Mouse (Mus musculus) MN1 (cell line): ENCODE data around the gene Errfi1.

Experiments
- DNase-seq: peaks from one replicate; pipeline ENCODE4 v3.0.0-alpha.2; 2016; ENCODE audit warnings: low spot score

Errfi1 gene

DNA sequence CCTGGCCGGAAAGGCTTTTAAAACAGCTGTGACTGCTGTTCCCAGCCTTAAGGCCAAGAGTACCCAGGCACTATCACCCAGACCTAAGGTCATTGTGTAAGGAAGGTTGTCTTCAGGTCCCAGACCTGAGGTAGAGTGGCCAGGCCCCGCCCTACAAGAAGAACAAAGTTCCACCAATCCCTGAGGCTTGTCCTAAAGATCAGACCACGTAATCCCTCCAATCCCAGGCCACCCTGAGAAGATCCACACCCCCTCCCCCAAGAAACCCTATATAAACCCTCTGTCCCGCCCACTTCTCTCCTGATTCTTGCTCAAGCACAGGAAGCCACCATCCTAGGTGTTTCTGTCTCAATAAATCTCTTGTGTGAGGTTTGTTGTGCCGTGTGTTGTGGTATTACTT is 26.6 kb downstream of the Errfi1 start:
- no peak for DNase-seq

DNA sequence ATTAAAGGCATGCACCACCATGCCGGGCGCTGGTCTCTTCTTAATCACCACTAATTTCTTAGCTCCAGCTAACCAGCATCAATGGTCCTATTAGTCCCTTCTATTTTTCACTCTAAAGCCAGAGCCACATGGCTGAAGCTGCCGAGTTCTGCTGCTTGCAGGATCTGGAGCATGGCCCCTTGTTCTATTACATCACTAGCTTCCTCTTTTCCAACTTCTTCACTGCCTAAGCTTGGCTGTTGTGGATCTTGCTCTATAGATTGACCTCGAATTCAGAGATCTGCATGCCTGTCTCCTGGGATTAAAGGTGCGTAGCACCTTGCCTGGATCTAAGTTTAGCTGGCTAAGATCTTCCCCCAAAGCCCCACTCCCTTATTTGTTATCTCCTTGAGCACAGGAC is 28.9 kb downstream of the Errfi1 start:
- DNase-seq = no peak

DNA sequence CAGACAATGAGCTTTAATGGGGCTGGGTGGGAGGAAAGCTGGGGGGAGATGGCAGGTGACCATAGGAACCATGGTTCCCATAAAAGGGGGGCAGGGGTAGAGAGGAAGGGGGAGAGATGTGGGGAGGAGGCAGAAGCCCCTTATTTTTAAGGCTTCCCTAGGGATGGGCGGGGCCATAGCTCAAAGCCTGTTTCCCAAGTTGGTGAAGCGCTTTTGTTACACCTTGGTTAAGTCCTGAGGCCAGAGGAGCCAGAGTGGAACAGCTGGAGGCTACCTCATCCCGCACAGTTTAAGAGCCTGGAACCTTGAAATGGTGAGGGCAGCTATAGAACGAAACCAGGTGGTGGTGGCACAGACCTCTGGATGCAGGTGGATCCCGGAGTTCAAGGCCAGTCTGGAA is 34.2 kb downstream of the Errfi1 start:
- DNase-seq = no peak

DNA sequence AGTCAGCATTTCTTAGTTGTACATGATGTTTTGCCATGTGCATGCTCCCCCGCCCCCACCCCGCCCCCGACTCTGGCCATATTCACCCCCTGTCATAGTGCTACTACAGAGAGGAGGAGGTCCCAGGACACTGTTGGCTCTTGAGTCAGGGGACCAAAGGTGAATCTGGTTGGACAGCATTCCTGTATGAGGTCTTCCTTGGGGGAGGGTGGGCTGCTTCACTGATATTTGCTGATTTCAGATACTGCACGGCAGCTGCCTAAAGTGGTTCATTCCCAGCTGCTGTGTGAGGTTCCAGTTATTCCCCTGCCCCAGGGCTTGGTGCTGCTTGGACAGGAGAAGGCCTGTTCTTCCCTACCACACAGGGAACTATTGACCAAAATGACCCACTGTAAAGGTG is 34.8 kb downstream of the Errfi1 start:
- DNase-seq = no peak

DNA sequence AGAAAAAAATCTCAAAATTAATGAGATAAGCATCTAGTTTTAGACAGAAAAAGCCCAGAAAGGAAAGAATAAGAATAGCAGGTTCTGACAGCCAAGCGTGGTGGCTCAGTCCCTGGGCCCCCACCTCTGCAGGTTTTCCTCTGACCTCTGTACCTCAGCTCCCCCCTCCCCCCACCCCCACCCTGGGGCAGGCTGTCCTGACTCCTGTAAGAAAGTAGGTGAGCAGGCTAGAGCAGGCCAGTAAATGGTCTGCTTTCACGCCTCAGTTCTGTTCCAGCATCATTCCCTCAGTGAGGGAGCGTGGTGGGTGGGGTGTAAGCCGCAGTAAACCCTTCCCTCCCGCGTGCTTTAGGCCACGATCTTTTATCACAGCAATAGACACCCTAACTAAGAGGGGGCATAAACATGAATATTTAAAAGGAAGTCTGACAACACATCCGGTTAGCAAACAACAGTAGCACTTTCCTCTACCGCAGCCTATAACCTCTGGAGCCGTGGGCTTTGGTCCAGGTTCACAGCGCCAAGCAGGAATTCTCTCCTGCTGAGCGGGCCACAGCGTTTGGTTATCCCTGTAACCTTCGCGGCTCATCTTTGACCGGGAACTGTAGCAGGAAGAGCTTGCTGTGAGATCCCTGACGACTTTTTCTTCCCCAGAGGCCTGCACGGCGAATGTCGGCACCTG is 35.7 kb downstream of the Errfi1 start:
- no peak for DNase-seq

DNA sequence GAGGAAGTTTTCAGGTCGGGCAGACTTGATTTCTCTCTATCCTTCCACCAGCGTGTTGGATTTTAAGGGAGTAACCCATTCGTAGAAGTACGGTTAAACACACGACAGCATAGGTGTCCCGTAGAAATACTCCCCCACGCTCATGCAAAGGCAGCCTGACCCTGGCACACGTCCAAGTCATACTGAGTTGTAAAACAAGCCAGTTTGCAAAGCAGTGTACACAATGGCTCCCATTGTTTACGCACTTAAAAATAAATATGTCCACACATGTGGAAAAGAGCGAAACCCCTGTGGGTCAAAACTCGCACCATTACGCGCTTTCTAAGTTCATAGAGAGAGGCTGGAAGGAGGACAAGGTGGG is 36.2 kb downstream of the Errfi1 start:
- no peak for DNase-seq

DNA sequence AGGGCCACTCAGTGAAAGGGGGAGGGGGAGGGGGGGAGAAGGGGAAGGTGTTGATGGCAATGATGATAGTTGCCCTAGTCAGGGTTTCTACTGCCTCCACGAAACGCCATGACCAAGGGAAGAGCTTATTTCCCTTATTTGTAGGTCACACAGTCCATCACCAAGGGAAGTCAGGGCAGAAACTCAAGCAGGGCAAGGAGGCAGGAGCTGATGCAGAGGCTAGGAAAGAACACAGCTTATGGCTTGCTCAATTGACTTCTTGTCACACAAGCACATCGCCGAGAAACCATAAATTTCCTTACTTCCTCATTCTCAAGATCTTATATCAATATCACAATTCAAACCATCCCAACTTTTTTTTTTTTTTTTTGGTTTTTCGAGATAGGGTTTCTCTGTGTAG is 37.6 kb downstream of the Errfi1 start:
- DNase-seq = no peak

DNA sequence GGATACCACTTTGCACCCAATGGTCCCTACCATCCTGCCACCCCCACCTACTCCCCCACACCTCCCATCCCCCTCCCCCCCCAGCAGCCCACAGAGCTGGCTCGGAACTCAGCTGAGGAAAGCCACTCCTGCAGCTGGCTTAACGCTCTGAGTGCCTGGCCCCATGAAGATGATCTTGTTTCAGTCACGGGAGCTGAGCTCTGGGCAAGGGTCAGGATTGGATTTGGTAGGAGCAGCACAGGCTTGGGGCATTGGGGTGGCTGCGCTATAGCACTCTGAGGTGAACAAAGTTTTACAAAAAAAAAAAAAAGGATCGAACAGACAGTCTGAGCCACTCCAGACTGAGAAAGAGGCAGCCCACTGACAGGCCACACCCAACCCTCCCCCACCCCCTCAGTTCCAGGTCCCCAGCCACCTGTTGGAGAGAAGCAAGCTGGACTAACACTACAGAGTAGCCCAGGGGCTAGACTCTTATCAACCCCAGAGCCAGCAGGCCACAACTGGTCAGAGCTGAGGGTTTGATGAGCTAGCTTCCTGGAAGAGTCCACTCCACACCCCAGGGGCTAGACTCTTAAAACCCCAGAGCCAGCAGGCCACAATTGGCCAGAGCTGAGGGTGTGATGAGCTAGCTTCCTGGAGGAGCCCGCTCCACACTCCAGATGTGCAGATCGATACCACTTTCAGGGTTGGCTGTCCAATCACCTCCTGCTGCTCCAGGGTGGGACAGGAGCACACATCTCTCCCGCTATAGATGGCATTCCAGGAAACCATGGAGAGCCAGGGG is 41.2 kb downstream of the Errfi1 start:
- DNase-seq = no peak

DNA sequence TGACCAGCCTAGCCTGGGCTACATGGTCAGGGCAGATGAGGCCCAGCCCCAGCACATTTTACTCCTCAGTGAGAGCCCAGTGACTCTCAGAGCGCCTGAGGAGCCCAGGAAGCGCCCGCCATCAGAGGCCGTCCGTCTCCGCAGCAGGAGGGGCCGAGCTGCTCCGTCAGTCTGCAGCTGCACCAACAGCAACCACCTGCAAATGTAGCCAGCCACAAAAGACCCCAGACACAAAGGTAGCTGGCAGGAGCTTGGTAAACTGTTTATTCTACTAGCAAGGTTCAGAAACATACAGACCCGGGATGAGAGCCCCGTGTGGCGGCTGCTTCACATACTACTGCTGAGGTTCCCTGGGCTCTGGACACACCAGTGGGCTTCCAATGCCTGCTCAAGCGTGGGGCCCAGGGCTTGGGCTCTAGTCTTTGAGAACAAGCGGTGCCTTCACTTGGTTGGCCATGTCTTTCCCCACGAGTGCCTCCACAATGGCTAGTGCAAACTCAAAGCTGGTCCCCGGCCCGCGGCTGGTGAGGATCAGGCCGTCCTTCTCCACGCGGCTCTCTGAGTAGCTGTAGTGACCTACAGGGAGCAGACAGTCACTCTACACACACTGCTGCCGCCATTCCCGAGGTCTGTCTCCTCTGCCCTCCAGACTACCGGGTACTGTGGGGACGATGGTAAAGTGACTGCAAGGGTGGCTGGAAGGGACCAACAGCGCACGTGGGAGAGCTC is 43.3 kb downstream of the Errfi1 start:
- no peak for DNase-seq

DNA sequence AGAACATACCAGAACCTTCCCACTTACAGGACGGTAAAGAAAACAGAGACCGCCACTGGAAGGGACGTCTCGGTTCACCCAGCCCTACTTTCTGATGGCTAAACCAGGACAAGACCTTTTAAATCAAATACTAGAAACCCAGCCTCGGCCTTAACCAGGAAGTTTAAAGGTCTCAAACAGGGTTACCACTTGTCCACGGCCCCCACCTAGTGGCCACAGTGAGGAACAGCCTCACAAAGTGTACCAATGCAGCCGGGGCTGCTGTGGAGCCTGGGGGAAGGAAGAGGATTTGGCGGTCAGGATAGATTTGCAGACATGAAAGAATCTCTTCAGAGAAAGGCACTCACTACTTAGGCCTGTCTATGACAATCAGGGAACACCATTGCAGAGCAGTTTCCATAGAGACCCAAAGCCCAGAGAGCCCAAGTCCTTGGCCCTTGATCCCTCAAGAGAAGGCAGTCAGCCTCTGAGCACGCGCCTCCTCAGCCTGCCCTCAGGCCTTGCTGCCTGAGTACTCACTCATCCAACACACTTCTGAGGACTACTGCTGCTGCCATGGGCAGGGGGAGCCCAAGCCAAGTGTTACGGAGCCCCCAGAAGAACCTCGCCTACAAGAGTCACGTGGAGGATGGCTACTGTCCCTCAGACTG is 45.1 kb downstream of the Errfi1 start:
- peak; percentile 80 for DNase-seq

DNA sequence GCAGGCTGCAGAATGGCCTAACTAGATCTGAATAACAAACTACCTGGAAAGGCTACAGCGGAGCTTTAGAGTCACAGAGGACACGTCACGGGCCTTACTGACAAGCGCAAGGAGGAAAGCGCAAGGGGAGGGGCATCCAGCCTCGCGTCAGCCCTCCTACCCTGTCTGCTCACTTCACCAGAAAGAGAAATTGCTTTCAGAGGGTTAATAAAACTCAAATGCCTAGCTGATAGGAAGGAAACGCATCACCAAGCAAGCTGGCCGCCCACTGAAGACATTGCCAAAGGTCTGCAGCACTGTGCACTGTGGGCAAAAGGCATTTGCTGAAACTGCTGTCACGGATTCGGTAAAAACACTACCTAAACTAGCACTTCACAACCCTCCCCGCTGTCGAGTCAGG is 46.8 kb downstream of the Errfi1 start:
- no peak for DNase-seq

DNA sequence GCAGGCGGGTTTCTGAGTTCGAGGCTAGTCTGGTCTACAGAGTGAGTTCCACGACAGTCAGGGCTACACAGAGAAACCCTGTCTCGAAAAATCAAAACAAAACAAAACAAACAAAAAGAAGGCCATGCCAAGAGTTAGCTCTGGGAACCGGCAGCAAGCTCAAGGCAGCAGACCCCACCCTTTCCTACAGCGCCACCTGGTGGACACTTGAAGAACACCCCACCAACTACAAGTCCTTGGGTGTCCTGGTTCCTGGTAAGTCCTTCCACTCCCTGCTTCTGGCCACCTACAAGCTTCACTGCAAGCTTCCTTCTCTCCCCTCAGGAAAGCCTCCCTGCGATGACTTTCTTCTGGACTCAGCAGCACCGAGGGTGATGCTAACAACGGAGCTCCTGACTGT is 47.9 kb downstream of the Errfi1 start:
- peak; percentile 78 for DNase-seq

DNA sequence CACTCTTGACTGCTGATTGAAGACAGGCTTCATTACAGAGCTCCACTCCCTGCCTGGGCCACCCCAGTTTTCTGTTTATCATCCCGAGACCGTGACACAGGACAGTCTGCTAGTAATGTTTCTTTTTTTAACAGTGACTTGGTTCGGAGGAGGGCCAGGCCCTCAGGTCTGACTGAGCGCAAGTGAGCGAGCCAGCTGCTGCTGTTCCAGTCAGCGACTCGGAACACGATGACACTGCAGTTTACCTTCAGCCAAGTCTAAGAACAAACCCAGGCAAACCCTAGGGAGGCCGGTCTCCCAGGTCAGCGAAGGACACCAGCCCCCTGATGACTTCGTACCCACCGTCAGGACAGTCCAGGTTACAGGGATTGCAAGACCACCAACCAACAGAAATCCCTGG is 48.3 kb downstream of the Errfi1 start:
- peak; percentile 40 for DNase-seq

DNA sequence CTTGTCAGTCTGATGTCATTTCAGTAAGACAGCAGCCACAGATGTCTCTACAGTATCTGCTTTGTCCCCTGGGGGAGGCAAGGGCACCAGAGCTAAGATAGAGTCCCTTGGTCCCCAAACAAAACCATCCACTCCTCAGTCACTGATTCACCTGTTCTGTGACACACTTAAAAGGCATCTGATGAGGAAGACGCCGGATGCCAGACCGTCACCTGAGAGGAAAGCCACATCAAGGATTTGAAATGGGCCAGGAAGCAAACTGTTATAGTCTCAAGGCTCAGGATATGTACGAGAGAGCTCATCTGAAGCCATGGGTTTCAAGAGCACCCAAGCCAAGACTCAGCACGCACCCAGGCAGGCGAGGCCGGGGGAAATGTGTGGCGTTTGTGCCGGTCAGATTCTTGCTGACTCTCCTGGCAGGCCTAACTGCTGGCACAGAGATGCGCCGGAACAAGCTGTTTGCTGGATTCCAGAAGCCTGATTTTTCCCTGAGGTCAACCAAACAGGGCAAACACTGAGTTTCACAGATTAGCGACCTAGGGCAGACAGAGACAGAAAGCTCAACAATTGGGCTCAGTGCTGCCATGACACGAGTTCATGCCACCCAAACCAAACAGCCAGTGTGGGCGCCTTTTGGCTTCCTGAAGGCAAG is 49.5 kb downstream of the Errfi1 start:
- DNase-seq = no peak

DNA sequence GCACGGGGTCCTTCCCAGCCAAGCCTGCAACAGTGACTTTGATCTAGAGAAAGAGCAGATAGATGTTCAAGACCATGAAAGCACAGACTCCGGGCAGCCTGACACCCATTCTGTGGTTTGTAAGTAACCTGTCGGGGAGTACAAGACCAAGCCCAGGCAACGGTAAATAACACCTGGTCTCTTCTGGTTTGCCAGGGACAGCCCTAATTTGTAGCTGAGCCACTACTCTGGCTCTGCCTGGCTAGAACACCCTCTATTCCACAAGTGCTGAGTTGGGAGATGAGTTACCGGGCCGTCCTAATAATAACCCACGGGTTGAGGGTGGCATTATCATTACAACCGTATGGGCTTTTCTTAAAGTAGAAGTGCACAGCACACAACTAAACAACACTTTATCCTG is 53.4 kb downstream of the Errfi1 start:
- no peak for DNase-seq

DNA sequence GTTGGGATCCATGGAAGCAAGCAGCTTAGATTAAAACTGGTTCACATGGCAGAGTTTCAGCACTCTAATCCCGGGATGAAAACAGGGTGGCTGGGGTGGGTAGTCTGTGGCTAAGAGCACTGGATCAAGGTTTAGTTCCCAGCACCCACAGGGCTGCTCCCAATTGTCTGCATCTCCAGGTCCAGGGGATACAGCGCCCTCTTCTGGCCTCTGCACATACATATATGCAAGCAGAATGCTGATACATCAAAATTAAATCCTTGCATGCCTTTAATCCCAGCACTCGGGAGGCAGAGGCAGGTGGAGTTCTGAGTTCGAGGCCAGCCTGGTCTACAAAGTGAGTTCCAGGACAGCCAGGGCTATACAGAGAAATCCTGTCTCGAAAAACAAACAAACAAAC is 54.8 kb downstream of the Errfi1 start:
- peak; percentile 25 for DNase-seq

DNA sequence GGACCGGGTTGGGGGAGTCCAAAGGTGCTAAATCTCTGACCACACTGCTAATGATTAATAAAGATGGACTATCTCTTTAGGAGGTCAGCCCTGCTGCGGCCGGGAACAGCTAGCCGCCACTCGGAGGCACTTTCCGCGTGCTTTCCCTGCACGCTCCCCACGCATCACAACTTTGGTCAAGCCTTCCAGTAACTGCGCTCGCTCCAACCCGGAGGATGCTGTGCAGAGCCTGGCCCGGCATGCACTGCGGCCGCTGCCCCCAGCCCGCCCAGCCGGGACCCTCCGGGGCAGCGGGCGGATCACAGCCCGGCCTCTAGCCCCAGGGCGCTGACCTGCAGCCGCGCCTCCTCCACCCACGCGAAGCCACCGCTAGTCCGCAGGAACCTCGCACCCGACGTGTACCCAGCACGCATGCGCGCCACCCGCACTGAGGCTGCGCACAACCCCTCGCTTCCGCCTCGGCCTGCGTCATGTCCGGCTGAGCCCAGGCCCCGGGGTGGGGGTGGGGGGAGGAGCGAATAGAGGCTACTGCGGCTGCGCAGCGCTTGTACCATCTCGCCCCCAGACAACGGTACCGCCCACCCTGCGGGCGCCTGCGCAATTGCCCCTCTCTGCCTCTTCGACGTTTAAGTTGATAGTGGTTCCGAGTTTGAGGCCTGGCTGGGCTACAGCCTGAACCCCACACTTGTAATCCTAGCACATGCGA is 55.9 kb downstream of the Errfi1 start:
- DNase-seq = peak; percentile 99

DNA sequence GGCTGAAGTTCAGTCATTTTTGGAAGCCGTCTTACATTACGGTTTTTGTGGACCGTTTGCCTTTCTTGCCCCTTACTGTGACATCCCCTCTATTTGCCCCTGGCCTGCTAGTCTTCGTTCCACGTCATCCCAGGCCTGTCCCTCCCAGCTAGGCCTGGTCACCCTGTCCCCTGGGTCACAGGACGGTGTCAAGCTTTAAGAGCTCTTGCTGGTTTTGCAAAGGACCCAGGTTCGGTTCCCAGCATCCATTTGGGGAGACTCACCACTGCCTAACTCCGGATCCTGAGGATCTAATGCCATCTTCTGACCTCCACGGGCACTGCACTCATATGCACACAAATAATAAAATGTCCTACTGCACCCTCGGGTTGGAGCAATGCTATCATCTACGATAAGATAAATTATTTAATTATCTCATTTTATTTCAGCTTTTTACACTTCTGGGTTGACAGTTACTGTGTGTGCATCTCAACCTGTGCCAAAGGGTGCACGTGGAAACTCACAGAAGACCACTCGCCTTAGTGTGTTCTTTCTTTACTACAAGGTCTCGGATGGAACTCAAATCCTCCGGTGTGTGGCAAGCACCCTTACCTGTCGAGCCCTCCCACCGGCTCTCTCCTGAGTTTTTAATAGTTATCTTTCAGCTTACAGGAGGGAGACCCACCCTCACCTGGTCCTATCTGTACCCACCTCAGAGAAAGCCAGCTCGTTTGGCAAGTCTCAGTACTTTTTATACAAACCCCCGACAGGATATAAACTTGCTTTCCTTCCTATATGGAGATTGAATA is 56.6 kb downstream of the Errfi1 start:
- no peak for DNase-seq

DNA sequence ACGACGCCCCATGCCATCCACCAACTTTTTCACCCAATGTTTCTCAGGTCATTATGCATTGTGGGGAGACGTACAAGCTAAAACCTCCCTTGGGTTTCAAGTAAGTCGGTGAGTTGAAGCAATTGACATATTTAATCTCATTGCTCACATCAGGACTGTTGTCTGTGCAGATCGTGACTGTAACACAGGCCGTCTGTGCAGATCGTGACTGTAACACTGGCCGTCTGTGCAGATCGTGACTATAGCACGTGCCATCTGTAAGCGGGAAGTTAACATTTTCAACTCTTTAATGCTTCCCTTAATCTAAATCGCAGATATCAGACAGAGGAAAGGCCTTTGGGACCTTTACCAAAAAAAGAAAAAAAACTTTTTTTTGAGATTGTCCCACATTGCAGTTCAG is 60.0 kb downstream of the Errfi1 start:
- peak; percentile 42 for DNase-seq

DNA sequence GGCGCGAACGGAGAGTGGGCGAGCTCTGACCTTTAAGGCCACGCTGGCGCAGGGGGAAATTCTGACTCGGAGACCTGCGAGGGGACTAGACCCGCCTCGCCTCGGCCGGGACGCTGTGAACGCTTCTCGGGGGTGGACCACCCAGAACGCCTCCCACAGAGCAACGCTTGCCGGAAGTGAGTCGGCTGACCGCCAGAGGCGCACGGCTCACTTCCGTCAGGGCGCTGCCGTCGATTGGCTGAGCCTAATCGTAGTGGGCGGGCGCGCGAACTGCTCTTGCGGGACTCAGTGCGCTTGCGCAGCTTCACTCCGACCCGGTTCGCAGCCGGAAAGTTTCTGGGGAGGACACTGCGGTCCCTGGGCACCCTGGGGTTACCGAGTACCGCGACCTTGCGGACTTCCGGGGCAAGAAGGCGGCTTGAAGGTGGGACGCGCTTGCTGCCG is 60.6 kb downstream of the Errfi1 start, which contains the start of the genes Park7 and Tnfrsf9:
Park7 (minus strand) TSS at position 148 of the 444 bp plus-strand sequence.
Tnfrsf9 (plus strand) TSS at position 273 of the 444 bp plus-strand sequence.
- DNase-seq = peak; percentile 97
